Mouse (Mus musculus) thymus, adult 2 months (tissue): ENCODE measurements around the gene Kif11.

ENCODE experiments used
- CTCF ChIP-seq: fragments of 200-500 bp; IDR thresholded peaks from 2 replicates; pipeline ENCODE4 v1.5.1; 2012; ENCODE audit warnings: mild to moderate bottlenecking, control low read depth, low read length, moderate library complexity, borderline replicate concordance; ENCODE audit not compliant: control insufficient read depth, poor library complexity, insufficient read depth; ENCODE audit errors: extremely low read depth
- POLR2A ChIP-seq: fragments of 200-500 bp; IDR thresholded peaks from 2 replicates; pipeline ENCODE4 v1.6.1; 2012; ENCODE audit warnings: mild to moderate bottlenecking, low read length, control low read depth, moderate library complexity; ENCODE audit not compliant: control insufficient read depth, poor library complexity, insufficient read depth; ENCODE audit errors: extremely low read depth

DNA sequence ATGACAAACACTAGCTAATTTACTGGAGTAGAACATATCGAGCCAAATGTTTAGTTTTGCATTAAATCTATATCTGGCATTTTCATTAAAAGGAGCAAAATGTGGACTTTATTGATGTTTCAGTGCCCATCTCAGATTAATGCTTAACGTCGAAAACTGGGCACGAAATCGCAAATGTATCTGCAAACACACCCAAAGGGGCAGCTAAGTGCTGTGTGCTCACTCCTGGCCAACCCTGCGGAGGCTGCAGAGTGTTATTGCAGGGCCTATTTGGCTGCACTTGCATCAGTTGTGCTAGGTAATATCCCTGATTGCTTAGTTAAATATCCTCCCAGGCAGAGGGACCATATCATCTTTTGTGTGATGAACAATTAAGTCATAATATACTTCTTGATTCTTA, 81.8 kb downstream of the Kif11 start:
- no peak for TF ChIP-seq POLR2A
- no peak for TF ChIP-seq CTCF
